Mouse (Mus musculus) heart, embryonic 10.5 days (tissue): Measurements from ENCODE around the gene Gm17359. TPM values are rescaled to one million over a fixed set of nuclear protein-coding genes. Genes with fewer than 3 reads are reported as not detected.

Experiments used
- DNase-seq: peaks from one replicate; pipeline ENCODE4 v3.0.0-alpha.2; 2017; ENCODE audit warnings: low spot score
- H3K27ac ChIP-seq: fragments of 300-500 bp; sonication (generic); 2 replicates; pipeline ENCODE4 v1.5.1; 2016; ENCODE audit warnings: mild to moderate bottlenecking
- H3K27me3 ChIP-seq: fragments of 300-500 bp; sonication (generic); 2 replicates; pipeline ENCODE4 v1.6.1; 2016; ENCODE audit warnings: mild to moderate bottlenecking; ENCODE audit not compliant: poor library complexity, insufficient read depth, severe bottlenecking
- H3K36me3 ChIP-seq: fragments of 300-500 bp; sonication (generic); 2 replicates; pipeline ENCODE4 v1.6.1; 2016; ENCODE audit warnings: mild to moderate bottlenecking, moderate library complexity
- H3K4me1 ChIP-seq: fragments of 300-500 bp; sonication (generic); 2 replicates; pipeline ENCODE4 v1.6.1; 2016; ENCODE audit warnings: mild to moderate bottlenecking
- H3K4me3 ChIP-seq: fragments of 300-500 bp; sonication (generic); 2 replicates; pipeline ENCODE4 v1.5.1; 2016; ENCODE audit warnings: mild to moderate bottlenecking, moderate library complexity
- H3K9me3 ChIP-seq: fragments of 300-500 bp; sonication (generic); 2 replicates; pipeline ENCODE4 v1.6.1; 2016; ENCODE audit warnings: mild to moderate bottlenecking, moderate library complexity
- WGBS: fragments of 180-500 bp; shearing (Covaris S2); methylation state at CpG from one replicate; pipeline ENCODE4 v1.1.7; 2016; 5-methylcytosine and 5-hydroxymethylcytosine counted together
- polyA plus RNA-seq: library from polyadenylated mRNA; unstranded; fragments of >200 nt; fragmentation: Nextera tagmentation; extraction: Ambion mirVana; gene quantifications from 2 replicates; pipeline ENCODE4 v1.2.1, GENCODE M21; 2016

The Gm17359 gene
- polyA plus RNA-seq, 1 experiment from 2014 or later: not detected

- WGBS: 51% methylated on average over 10 of the region's 10 CpGs
- H3K27ac ChIP-seq: no peak overlapping the region
- no peaks in the 10 kb centered on the region for H3K9me3 ChIP-seq
- no peaks in the 10 kb centered on the region for H3K27me3 ChIP-seq
- H3K4me3 ChIP-seq: no peak overlapping the region
- DNase-seq: no peak
- peaks cover 8% of the 10 kb centered on the region; the same call in 1 of the 2 replicates for H3K4me1 ChIP-seq
- no peaks in the 10 kb centered on the region for H3K36me3 ChIP-seq
Observed at GRCm38 (mm10) chr3:79409927-79410628, 73.6 kb downstream of the Gm17359 start.

GRCm38 (mm10) chr3:79410629-79410995 is 74.2 kb downstream of the Gm17359 start:
- Histone ChIP-seq H3K36me3 (no peaks in the 10 kb centered on the region), H3K27ac (no peak overlapping the region), H3K9me3 (no peaks in the 10 kb centered on the region), H3K27me3 (no peaks in the 10 kb centered on the region), H3K4me1 (peaks cover 8% of the 10 kb centered on the region; the same call in 1 of the 2 replicates), H3K4me3 (no peak overlapping the region)
- 36% methylated on average over 5 of the region's 5 CpGs for WGBS
- DNase-seq: no peak

GRCm38 (mm10) chr3:79411666-79412065 is 75.2 kb downstream of the Gm17359 start:
- Histone ChIP-seq H3K27ac (no peak overlapping the region), H3K36me3 (no peaks in the 10 kb centered on the region), H3K4me1 (peaks cover 8% of the 10 kb centered on the region; the same call in 1 of the 2 replicates), H3K27me3 (no peaks in the 10 kb centered on the region), H3K4me3 (no peak overlapping the region), H3K9me3 (no peaks in the 10 kb centered on the region)
- WGBS: 44% methylated on average over 2 of the region's 2 CpGs
- no peak for DNase-seq

- 77% methylated on average over 1 of the region's 1 CpGs for WGBS
- no peak overlapping the region for H3K27ac ChIP-seq
- H3K27me3 ChIP-seq: no peaks in the 10 kb centered on the region
Observed at GRCm38 (mm10) chr3:79413492-79413891, 77.0 kb downstream of the Gm17359 start.

GRCm38 (mm10) chr3:79415081-79415480 is 78.6 kb downstream of the Gm17359 start:
- Histone ChIP-seq H3K4me3 (no peak overlapping the region), H3K27me3 (no peaks in the 10 kb centered on the region), H3K36me3 (no peaks in the 10 kb centered on the region), H3K4me1 (peaks cover 5% of the 10 kb centered on the region; the same call in 1 of the 2 replicates), H3K9me3 (no peaks in the 10 kb centered on the region), H3K27ac (no peak overlapping the region)
- DNase-seq: peak; percentile 11
- 80% methylated on average over 5 of the region's 5 CpGs for WGBS

More at GRCm38 (mm10) chr3:79413492-79413891, 77.0 kb downstream of the Gm17359 start:
- H3K36me3 ChIP-seq: no peaks in the 10 kb centered on the region
- no peak overlapping the region for H3K4me3 ChIP-seq
- no peaks in the 10 kb centered on the region for H3K9me3 ChIP-seq
- DNase-seq: no peak
- peaks cover 8% of the 10 kb centered on the region; the same call in 1 of the 2 replicates for H3K4me1 ChIP-seq

- no peaks in the 10 kb centered on the region for H3K27me3 ChIP-seq
- peaks cover 5% of the 10 kb centered on the region; the same call in 1 of the 2 replicates for H3K4me1 ChIP-seq
- no peak overlapping the region for H3K27ac ChIP-seq
- H3K36me3 ChIP-seq: no peaks in the 10 kb centered on the region
- no peak overlapping the region for H3K4me3 ChIP-seq
- DNase-seq: no peak
- H3K9me3 ChIP-seq: no peaks in the 10 kb centered on the region
Observed at GRCm38 (mm10) chr3:79415929-79416328, 79.5 kb downstream of the Gm17359 start.

GRCm38 (mm10) chr3:79416944-79417680 is 80.7 kb downstream of the Gm17359 start:
- no peak overlapping the region for H3K27ac ChIP-seq
- H3K4me1 ChIP-seq: no peaks in the 10 kb centered on the region
- no peak overlapping the region for H3K4me3 ChIP-seq
- peak; percentile 55 for DNase-seq
- no peaks in the 10 kb centered on the region for H3K36me3 ChIP-seq
- no peaks in the 10 kb centered on the region for H3K27me3 ChIP-seq
- no peaks in the 10 kb centered on the region for H3K9me3 ChIP-seq
- 63% methylated on average over 4 of the region's 4 CpGs for WGBS

- DNase-seq: no peak
- WGBS: 87% methylated on average over 14 of the region's 14 CpGs
- H3K4me1 ChIP-seq: no peaks in the 10 kb centered on the region
Observed at GRCm38 (mm10) chr3:79418921-79419320, 82.5 kb downstream of the Gm17359 start.

GRCm38 (mm10) chr3:79425441-79425840 is 89.0 kb downstream of the Gm17359 start:
- H3K36me3 ChIP-seq: no peaks in the 10 kb centered on the region
- no peaks in the 10 kb centered on the region for H3K9me3 ChIP-seq
- 77% methylated on average over 1 of the region's 1 CpGs for WGBS
- H3K27me3 ChIP-seq: no peaks in the 10 kb centered on the region
- no peak overlapping the region for H3K4me3 ChIP-seq
- no peak overlapping the region for H3K27ac ChIP-seq
- no peaks in the 10 kb centered on the region for H3K4me1 ChIP-seq
- no peak for DNase-seq

More at GRCm38 (mm10) chr3:79418921-79419320, 82.5 kb downstream of the Gm17359 start:
- H3K9me3 ChIP-seq: no peaks in the 10 kb centered on the region
- no peak overlapping the region for H3K4me3 ChIP-seq
- no peak overlapping the region for H3K27ac ChIP-seq
- no peaks in the 10 kb centered on the region for H3K27me3 ChIP-seq
- H3K36me3 ChIP-seq: no peaks in the 10 kb centered on the region

GRCm38 (mm10) chr3:79433593-79433992 is 97.1 kb downstream of the Gm17359 start:
- H3K27ac ChIP-seq: no peak overlapping the region
- no peaks in the 10 kb centered on the region for H3K27me3 ChIP-seq
- no peak overlapping the region for H3K4me3 ChIP-seq
- no peaks in the 10 kb centered on the region for H3K4me1 ChIP-seq
- no peaks in the 10 kb centered on the region for H3K36me3 ChIP-seq
- H3K9me3 ChIP-seq: no peaks in the 10 kb centered on the region
- DNase-seq: peak; percentile 64

- Histone ChIP-seq H3K27ac (no peak overlapping the region), H3K36me3 (no peaks in the 10 kb centered on the region), H3K27me3 (no peaks in the 10 kb centered on the region), H3K4me1 (no peaks in the 10 kb centered on the region), H3K4me3 (no peak overlapping the region), H3K9me3 (no peaks in the 10 kb centered on the region)
- DNase-seq: peak; percentile 58
- WGBS: 77% methylated on average over 9 of the region's 9 CpGs
Observed at GRCm38 (mm10) chr3:79434436-79434835, 98.0 kb downstream of the Gm17359 start.

GRCm38 (mm10) chr3:79434985-79435384 is 98.5 kb downstream of the Gm17359 start:
- H3K4me3 ChIP-seq: no peak overlapping the region
- no peaks in the 10 kb centered on the region for H3K36me3 ChIP-seq
- 48% methylated on average over 5 of the region's 5 CpGs for WGBS
- H3K4me1 ChIP-seq: no peaks in the 10 kb centered on the region
- H3K27ac ChIP-seq: no peak overlapping the region
- DNase-seq: peak; percentile 50
- H3K27me3 ChIP-seq: no peaks in the 10 kb centered on the region
- H3K9me3 ChIP-seq: no peaks in the 10 kb centered on the region

GRCm38 (mm10) chr3:79436186-79436585 is 99.7 kb downstream of the Gm17359 start:
- no peaks in the 10 kb centered on the region for H3K36me3 ChIP-seq
- 88% methylated on average over 7 of the region's 7 CpGs for WGBS
- peak; percentile 58 for DNase-seq
- H3K27ac ChIP-seq: no peak overlapping the region
- no peaks in the 10 kb centered on the region for H3K9me3 ChIP-seq
- no peaks in the 10 kb centered on the region for H3K27me3 ChIP-seq
- no peak overlapping the region for H3K4me3 ChIP-seq
- no peaks in the 10 kb centered on the region for H3K4me1 ChIP-seq
